Mouse (Mus musculus) forebrain, embryonic 14.5 days (tissue): ENCODE results near the gene Egfl6. TPM values are rescaled to one million over a fixed set of nuclear protein-coding genes. Genes with fewer than 3 reads are reported as not detected.

Source experiments
- ATAC-seq: fragments of 200-750 bp; cut with Nextera tagmentation; 2 replicates; pipeline ENCODE4 v1.8.0; 2017; ENCODE audit warnings: mild to moderate bottlenecking, moderate library complexity
- DNase-seq: peaks from one replicate; pipeline ENCODE4 v3.0.0-alpha.2; 2015; ENCODE audit warnings: low spot score
- H3K27ac ChIP-seq: fragments of 300-500 bp; sonication (generic); 2 replicates; pipeline ENCODE4 v1.5.1; 2014; ENCODE audit warnings: low read depth, mild to moderate bottlenecking, control low read depth, low read length, moderate library complexity
- H3K27me3 ChIP-seq: fragments of 300-500 bp; sonication (generic); replicated peaks from 2 replicates; pipeline ENCODE4 v1.6.1; 2014; ENCODE audit warnings: low read length, control low read depth, mixed read lengths; ENCODE audit not compliant: control insufficient read depth, insufficient read depth
- H3K36me3 ChIP-seq: fragments of 300-500 bp; sonication (generic); 2 replicates; pipeline ENCODE4 v1.6.1; 2014; ENCODE audit warnings: low read length, control low read depth; ENCODE audit not compliant: control insufficient read depth, insufficient read depth
- H3K4me1 ChIP-seq: fragments of 300-500 bp; sonication (generic); 2 replicates; pipeline ENCODE4 v1.6.1; 2014; ENCODE audit warnings: antibody characterized with exemption, low read length, control low read depth; ENCODE audit not compliant: control insufficient read depth, insufficient read depth
- H3K4me2 ChIP-seq: fragments of 300-500 bp; sonication (generic); 2 replicates; pipeline ENCODE4 v1.6.1; 2014; ENCODE audit warnings: mild to moderate bottlenecking, control low read depth, low read length
- H3K4me3 ChIP-seq: fragments of 300-500 bp; sonication (generic); 2 replicates; pipeline ENCODE4 v1.5.1; 2014; ENCODE audit warnings: low read depth, low read length, control low read depth
- H3K9ac ChIP-seq: fragments of 300-500 bp; sonication (generic); 2 replicates; pipeline ENCODE4 v1.6.1; 2014; ENCODE audit warnings: mild to moderate bottlenecking, low read length, control low read depth, moderate library complexity
- H3K9me3 ChIP-seq: fragments of 300-500 bp; sonication (generic); replicated peaks from 2 replicates; pipeline ENCODE4 v1.6.1; 2016; ENCODE audit warnings: low read length, control low read depth, mixed read lengths; ENCODE audit not compliant: control insufficient read depth
- WGBS: fragments of 180-500 bp; shearing (Covaris S2); extraction: QIAGEN DNeasy Blood & Tissue Kit; methylation state at CpG from one replicate; pipeline ENCODE4 v1.1.7; 2014; 5-methylcytosine and 5-hydroxymethylcytosine counted together
- polyA plus RNA-seq: library from polyadenylated mRNA; unstranded; fragments of >200 nt; fragmentation: Nextera tagmentation; extraction: Ambion mirVana; gene quantifications from 2 replicates; pipeline ENCODE4 v1.2.1, GENCODE M21; 2014

Gene Egfl6
- polyA plus RNA-seq, 1 experiment from 2014 or later, result 0.86 TPM

DNA sequence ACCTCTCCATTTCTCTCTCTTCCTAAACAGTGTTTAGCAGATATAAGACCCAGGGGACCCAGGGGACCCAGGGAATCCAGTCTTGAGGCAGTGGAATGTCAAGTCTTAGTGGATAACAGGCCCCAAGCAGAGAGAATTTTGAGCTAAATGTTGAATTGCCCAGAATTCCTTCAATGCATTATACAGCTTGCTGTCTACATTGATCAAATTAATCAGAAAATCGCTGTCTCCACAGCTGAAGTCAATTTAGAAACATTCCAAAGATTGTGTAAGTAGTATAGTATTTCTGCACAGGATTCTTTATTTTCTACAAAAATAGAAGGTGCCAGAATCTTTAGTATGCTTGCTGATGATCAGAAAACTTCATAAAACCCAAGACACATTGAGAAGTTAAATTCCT is 9.4 kb downstream of the Egfl6 start:
- no peak for ATAC-seq
- Histone ChIP-seq H3K4me3 (no peak overlapping the region), H3K9ac (no peak overlapping the region), H3K27ac (no peak overlapping the region), H3K4me2 (no peak overlapping the region), H3K4me1 (no peaks in the 10 kb centered on the region), H3K9me3 (no peaks in the 10 kb centered on the region), H3K36me3 (no peaks in the 10 kb centered on the region), H3K27me3 (no peaks in the 10 kb centered on the region)
- WGBS, result 64% methylated on average over 1 of the region's 1 CpGs
- no peak for DNase-seq

DNA sequence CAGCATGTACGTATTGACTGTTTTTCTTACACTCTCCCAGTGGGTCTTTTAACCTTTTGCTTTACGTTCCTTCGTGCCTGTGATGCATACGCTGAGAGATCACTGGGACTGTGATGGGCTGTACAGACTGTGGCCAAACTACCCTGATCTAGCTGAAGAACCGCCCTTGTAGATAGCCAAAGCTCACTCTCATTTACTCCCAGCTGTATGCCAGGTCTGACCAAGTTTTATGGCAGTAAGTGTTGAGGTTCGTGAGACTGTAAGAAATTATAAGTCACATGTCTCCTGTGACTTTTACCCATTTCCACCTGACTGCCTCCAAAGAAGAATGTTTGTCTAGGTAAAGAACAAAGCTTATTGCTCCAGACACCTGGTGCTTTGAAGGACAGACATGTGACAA is 19.5 kb downstream of the Egfl6 start:
- H3K36me3 ChIP-seq, result no peaks in the 10 kb centered on the region
- WGBS, result 92% methylated on average over 6 of the region's 6 CpGs

DNA sequence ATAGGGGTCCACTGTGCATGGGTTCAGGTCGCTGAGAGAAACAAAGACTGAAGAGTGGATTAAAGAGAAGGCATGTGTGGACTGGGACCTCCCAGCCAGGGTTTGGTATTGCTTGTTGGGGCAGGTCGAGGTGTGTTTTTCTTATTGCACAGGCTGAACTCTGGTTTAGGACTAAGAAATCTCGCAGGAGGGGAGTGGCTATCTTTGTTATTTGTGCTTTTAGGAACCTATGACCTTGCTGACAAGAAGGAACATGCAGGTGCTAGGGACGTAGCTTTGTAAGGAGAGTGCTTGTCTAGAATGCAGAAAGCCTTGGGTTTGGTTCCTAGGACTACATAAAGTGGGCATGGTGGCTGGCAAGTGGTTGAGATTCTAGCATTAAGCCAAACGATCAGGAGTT is 20.1 kb downstream of the Egfl6 start:
- Histone ChIP-seq H3K27me3 (no peaks in the 10 kb centered on the region), H3K4me1 (no peaks in the 10 kb centered on the region), H3K9ac (no peak overlapping the region), H3K4me3 (no peak overlapping the region), H3K4me2 (no peak overlapping the region), H3K36me3 (no peaks in the 10 kb centered on the region), H3K9me3 (no peaks in the 10 kb centered on the region), H3K27ac (no peak overlapping the region)
- no peak for DNase-seq
- 80% methylated on average over 5 of the region's 5 CpGs for WGBS
- no peak for ATAC-seq

More for the DNA sequence above, 19.5 kb downstream of the Egfl6 start:
- H3K27me3 ChIP-seq, result no peaks in the 10 kb centered on the region
- H3K4me1 ChIP-seq, result no peaks in the 10 kb centered on the region
- ATAC-seq (no peak), DNase-seq (no peak)
- no peak overlapping the region for H3K27ac ChIP-seq
- no peak overlapping the region for H3K4me2 ChIP-seq
- no peak overlapping the region for H3K9ac ChIP-seq
- H3K9me3 ChIP-seq, result no peaks in the 10 kb centered on the region
- H3K4me3 ChIP-seq, result no peak overlapping the region

DNA sequence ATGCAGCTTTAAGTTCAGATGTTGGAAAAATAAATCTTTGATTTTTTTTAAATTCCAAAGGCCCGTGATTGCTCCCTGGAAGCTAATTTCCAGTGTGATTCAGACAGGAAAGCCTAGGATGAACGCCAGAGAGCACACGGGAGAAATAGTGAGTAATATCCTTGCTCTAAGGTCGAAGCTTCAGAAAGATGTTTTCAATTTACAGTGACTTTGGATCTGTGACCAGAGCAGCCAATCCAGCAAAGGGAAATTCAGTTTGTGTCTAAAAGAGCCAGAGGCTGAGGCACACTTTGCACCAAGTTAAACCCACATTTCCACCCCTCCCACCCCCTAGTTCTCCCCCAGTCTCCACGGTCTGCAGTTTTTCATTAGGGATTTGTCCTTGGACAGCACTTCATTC is 20.6 kb downstream of the Egfl6 start:
- Histone ChIP-seq H3K4me2 (no peak overlapping the region), H3K9me3 (no peaks in the 10 kb centered on the region), H3K36me3 (no peaks in the 10 kb centered on the region), H3K27ac (no peak overlapping the region), H3K27me3 (no peaks in the 10 kb centered on the region), H3K9ac (no peak overlapping the region), H3K4me3 (no peak overlapping the region), H3K4me1 (no peaks in the 10 kb centered on the region)
- DNase-seq (no peak), ATAC-seq (no peak)
- WGBS, result 86% methylated on average over 5 of the region's 5 CpGs

DNA sequence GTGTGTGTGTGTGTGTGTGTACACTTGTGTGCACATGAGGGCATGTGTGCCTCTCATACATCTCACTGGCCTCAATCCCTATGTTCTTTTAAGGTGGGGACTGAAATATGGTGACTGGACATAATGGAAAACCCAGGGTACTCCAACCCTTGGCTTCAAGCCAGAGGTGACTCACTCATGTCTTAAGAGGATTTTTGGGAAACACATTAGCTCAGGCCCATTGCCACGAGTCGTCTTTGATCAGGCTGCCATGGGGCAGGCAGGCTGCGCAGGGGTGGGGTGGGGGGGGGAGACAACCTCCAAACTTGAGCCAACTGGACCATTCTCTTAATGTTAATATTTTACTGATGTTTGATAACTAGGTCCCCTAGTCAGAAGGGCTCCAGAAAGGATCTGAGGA is 26.2 kb downstream of the Egfl6 start:
- no peak overlapping the region for H3K4me2 ChIP-seq
- H3K4me3 ChIP-seq, result no peak overlapping the region
- WGBS, result 65% methylated on average over 3 of the region's 3 CpGs
- no peaks in the 10 kb centered on the region for H3K4me1 ChIP-seq
- peak; percentile 6 for DNase-seq
- H3K27ac ChIP-seq, result no peak overlapping the region
- H3K9ac ChIP-seq, result no peak overlapping the region
- H3K9me3 ChIP-seq, result no peaks in the 10 kb centered on the region
- H3K27me3 ChIP-seq, result no peaks in the 10 kb centered on the region
- H3K36me3 ChIP-seq, result no peaks in the 10 kb centered on the region
- no peak for ATAC-seq

DNA sequence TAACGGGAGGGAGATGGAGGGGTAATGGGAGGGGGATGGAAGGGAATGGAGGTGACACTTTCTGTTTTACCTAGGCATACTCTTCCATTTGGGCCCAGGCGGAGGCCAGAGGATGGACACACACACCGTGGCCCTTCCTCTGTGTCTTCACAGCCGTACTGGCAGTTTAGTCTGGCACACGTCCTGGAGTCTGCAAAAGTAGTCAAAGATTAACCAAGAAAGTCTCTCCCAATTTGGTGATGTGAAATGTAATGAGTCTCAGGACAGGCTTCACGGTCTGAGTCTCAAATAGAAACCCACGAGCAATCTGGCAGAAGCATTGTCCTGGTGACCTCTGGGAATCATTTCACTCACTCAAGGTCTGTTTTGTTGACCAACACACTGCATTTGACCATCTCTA is 33.2 kb downstream of the Egfl6 start:
- no peak for ATAC-seq
- Histone ChIP-seq H3K4me1 (no peaks in the 10 kb centered on the region), H3K9me3 (no peaks in the 10 kb centered on the region), H3K27me3 (no peaks in the 10 kb centered on the region), H3K27ac (no peak overlapping the region), H3K4me2 (no peak overlapping the region), H3K4me3 (no peak overlapping the region), H3K9ac (no peak overlapping the region), H3K36me3 (no peaks in the 10 kb centered on the region)
- WGBS, result 85% methylated on average over 7 of the region's 7 CpGs
- no peak for DNase-seq

DNA sequence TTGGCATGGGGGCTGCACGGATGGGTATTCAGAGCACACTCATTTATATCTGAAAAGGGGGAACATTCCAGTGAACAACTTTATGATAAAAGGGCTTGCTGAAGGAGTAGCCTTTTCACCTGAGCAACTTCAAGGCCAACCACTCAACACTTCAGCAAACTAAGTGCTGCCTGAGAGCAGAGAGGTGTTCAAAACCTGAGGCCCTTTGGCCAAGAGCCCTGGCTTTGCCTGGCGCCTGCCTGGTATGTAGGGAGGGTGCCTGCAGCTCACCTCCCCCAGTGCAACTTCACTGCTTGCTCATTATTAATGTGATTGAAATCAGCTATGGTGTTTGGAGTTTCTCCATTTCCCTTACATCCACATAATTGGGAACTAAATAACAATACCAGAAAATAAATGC is 39.0 kb downstream of the Egfl6 start:
- Histone ChIP-seq H3K4me3 (no peak overlapping the region), H3K27ac (no peak overlapping the region), H3K4me2 (no peak overlapping the region), H3K9ac (no peak overlapping the region), H3K27me3 (no peaks in the 10 kb centered on the region), H3K9me3 (no peaks in the 10 kb centered on the region), H3K4me1 (no peaks in the 10 kb centered on the region), H3K36me3 (no peaks in the 10 kb centered on the region)
- DNase-seq (no peak), ATAC-seq (no peak)
- WGBS, result 75% methylated on average over 2 of the region's 2 CpGs

DNA sequence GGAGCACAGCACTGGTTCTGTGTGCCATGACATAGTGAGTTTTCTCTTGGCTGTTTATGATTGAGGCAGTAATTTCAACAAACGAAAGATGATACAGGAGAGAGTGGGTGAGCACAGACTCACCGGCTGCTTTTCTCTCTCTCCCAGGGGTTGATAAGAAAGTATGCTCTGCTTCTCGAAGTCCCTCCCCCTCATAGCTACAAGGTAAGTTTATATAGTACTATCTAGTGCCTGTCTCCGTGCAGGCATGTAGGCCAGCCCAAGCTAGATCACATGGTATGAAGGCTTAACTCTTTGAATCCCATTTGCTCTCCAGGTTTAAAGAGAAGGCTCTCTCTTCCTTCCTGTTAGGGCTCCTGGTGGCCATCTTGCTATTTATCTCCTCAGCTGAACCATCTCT is 50.4 kb downstream of the Egfl6 start:
- H3K4me1 ChIP-seq, result no peaks in the 10 kb centered on the region
- no peak overlapping the region for H3K4me3 ChIP-seq
- no peaks in the 10 kb centered on the region for H3K36me3 ChIP-seq
- DNase-seq (no peak), ATAC-seq (no peak)
- no peak overlapping the region for H3K4me2 ChIP-seq
- H3K9ac ChIP-seq, result no peak overlapping the region
- no peak overlapping the region for H3K27ac ChIP-seq
- WGBS, result 76% methylated on average over 4 of the region's 4 CpGs
- H3K9me3 ChIP-seq, result no peaks in the 10 kb centered on the region
- no peaks in the 10 kb centered on the region for H3K27me3 ChIP-seq

DNA sequence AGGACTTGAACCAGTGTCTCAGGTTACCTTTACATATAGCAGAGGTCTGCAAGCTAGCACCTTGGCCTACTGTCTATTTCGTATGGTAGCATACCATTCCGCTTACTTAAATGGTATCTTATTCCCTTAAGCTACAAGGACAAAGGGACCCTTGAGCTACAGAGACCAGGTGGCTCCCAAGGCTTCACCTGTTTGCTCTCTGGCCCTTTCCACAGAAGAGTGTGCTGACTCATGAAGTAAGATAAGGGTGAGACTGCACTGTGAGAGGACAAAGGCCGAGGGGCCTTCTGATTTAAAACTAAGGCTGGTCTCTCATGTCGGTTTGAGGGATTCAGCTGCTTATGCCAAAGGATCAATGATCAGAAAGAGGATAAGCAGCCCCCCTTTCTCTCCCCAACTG is 52.1 kb downstream of the Egfl6 start:
- H3K4me2 ChIP-seq, result no peak overlapping the region
- H3K4me3 ChIP-seq, result no peak overlapping the region
- no peaks in the 10 kb centered on the region for H3K27me3 ChIP-seq
- H3K27ac ChIP-seq, result no peak overlapping the region
- no peak for DNase-seq
- no peaks in the 10 kb centered on the region for H3K4me1 ChIP-seq
- H3K9ac ChIP-seq, result no peak overlapping the region
- no peaks in the 10 kb centered on the region for H3K9me3 ChIP-seq
- 84% methylated on average over 4 of the region's 4 CpGs for WGBS
- no peaks in the 10 kb centered on the region for H3K36me3 ChIP-seq
- ATAC-seq, result no peak

DNA sequence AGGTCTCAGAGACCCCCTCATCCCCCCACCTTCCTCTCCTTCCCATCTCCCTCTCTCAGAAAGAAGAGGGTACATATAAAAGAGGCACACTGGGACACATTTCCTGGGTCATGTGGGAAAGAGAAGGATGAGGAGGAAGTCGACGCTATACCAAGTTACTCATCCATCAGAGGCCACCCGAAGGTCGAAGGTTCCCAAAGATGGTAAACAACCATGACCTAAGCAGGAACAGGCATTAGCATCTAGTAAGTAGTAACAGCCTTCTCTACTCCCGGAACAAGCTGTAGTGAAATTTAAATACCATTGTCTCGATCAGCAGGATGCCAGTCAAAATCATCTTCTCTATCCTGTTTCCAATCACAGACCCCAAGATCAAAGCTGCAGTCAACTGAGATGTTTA is 53.8 kb downstream of the Egfl6 start:
- WGBS, result 53% methylated on average over 6 of the region's 6 CpGs
- no peak for DNase-seq
- no peaks in the 10 kb centered on the region for H3K4me1 ChIP-seq
- H3K9ac ChIP-seq, result no peak overlapping the region
- no peaks in the 10 kb centered on the region for H3K9me3 ChIP-seq
- no peak for ATAC-seq
- no peak overlapping the region for H3K27ac ChIP-seq
- no peaks in the 10 kb centered on the region for H3K36me3 ChIP-seq
- H3K4me2 ChIP-seq, result no peak overlapping the region
- H3K27me3 ChIP-seq, result no peaks in the 10 kb centered on the region
- no peak overlapping the region for H3K4me3 ChIP-seq
